Mouse (Mus musculus) limb, embryonic 14.5 days (tissue): ENCODE measurements around the gene Rpl34. TPM values are rescaled to one million over a fixed set of nuclear protein-coding genes. Genes with fewer than 3 reads are reported as not detected.

Experiments
- ATAC-seq: fragments of 200-750 bp; cut with Nextera tagmentation; 2 replicates; pipeline ENCODE4 v1.8.0; 2017; ENCODE audit warnings: low read depth, moderate number of reproducible peaks, moderate TSS enrichment; ENCODE audit not compliant: low FRiP score
- DNase-seq: peaks from one replicate; pipeline ENCODE4 v3.0.0-alpha.2; 2015; ENCODE audit warnings: low spot score
- H3K27ac ChIP-seq: fragments of 300-500 bp; sonication (generic); replicated peaks from 2 replicates; pipeline ENCODE4 v1.5.1; 2014; ENCODE audit warnings: low read depth, mild to moderate bottlenecking, low read length, moderate library complexity, mixed read lengths
- H3K27me3 ChIP-seq: fragments of 300-500 bp; sonication (generic); 2 replicates; pipeline ENCODE4 v1.6.1; 2014; ENCODE audit warnings: low read length, mixed read lengths; ENCODE audit not compliant: control insufficient read depth, insufficient read depth
- H3K36me3 ChIP-seq: fragments of 300-500 bp; sonication (generic); 2 replicates; pipeline ENCODE4 v1.6.1; 2014; ENCODE audit warnings: mild to moderate bottlenecking, low read length, moderate library complexity, mixed read lengths; ENCODE audit not compliant: control insufficient read depth, insufficient read depth
- H3K4me1 ChIP-seq: fragments of 300-500 bp; sonication (generic); 2 replicates; pipeline ENCODE4 v1.6.1; 2014; ENCODE audit warnings: antibody characterized with exemption, low read length, mixed read lengths; ENCODE audit not compliant: control insufficient read depth, insufficient read depth
- H3K4me2 ChIP-seq: fragments of 300-500 bp; sonication (generic); replicated peaks from 2 replicates; pipeline ENCODE4 v1.6.1; 2014; ENCODE audit warnings: low read depth, mild to moderate bottlenecking, low read length, moderate library complexity; ENCODE audit not compliant: severe bottlenecking
- H3K4me3 ChIP-seq: fragments of 300-500 bp; sonication (generic); replicated peaks from 2 replicates; pipeline ENCODE4 v1.5.1; 2014; ENCODE audit warnings: low read length
- H3K9ac ChIP-seq: fragments of 300-500 bp; sonication (generic); 2 replicates; pipeline ENCODE4 v1.6.1; 2014; ENCODE audit warnings: mild to moderate bottlenecking, low read depth, low read length, moderate library complexity; ENCODE audit not compliant: severe bottlenecking
- H3K9me3 ChIP-seq: fragments of 300-500 bp; sonication (generic); 2 replicates; pipeline ENCODE4 v1.6.1; 2016; ENCODE audit warnings: low read length; ENCODE audit not compliant: control insufficient read depth
- POLR2A ChIP-seq: fragments of 200-500 bp; IDR thresholded peaks from 2 replicates; pipeline ENCODE4 v1.8.0; 2012; ENCODE audit warnings: inconsistent platforms, mild to moderate bottlenecking, moderate library complexity, borderline replicate concordance; ENCODE audit not compliant: insufficient read depth, insufficient read length; ENCODE audit errors: extremely low read depth
- WGBS: fragments of 180-500 bp; shearing (Covaris S2); extraction: QIAGEN DNeasy Blood & Tissue Kit; methylation state at CpG from one replicate; pipeline ENCODE4 v1.1.7; 2014; 5-methylcytosine and 5-hydroxymethylcytosine counted together
- polyA plus RNA-seq, 2 experiments: library from polyadenylated mRNA; depleted of rRNA in 1 of 2; stranded (reverse) in 1 of 2; unstranded in 1 of 2; fragments of >200 nt; fragmentation: Nextera tagmentation in 1 of 2; extraction: Ambion mirVana in 1 of 2; gene quantifications; 2 replicates each; pipeline versions ENCODE4 v1.2.1 to v1.2.3; 2012 to 2014

Rpl34 gene
- polyA plus RNA-seq, 2 experiments = 1,174 to 3,424 TPM

DNA sequence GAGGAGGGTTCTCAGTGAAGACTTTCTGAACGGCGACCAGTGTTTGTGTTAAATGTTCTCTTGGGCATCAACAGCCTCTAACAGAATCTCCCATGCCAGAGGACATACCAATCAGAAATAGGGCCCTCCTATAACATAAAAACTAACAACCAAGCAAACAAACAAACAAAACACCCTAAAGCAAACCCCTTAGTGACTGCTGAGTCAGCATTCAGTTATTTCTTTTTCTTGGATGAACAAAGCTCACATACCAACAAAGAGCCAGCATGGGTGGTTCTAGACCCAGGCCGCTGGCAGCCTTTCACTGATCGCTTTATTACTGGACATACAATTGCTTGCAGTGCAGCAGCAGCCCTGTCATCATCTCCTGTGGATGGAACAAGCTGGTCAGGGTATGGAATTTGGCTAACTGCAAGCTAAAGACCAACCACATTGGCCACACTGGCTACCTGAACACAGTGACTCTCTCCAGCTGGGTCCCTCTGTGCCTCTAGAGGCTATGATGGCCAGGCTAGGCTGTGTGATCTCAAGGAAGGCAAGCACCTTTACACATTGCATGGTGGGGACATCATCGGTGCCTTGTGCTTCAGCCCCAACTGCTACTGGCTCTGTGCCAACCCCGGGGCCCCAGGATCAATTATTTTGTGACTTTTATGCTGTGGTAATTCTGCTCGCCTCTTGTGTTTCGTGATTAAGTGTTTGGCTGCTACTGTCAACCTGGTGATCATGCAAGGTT is 27.1 kb upstream of the Rpl34 start:
- H3K9me3 ChIP-seq = no peaks in the 10 kb centered on the region
- no peak overlapping the region for H3K4me2 ChIP-seq
- no peak overlapping the region for H3K9ac ChIP-seq
- H3K36me3 ChIP-seq = no peaks in the 10 kb centered on the region
- DNase-seq (no peak), ATAC-seq (no peak)
- peaks cover 8% of the 10 kb centered on the region for H3K4me1 ChIP-seq
- no peak overlapping the region for H3K27ac ChIP-seq
- H3K27me3 ChIP-seq = no peaks in the 10 kb centered on the region
- WGBS = 63% methylated on average over 8 of the region's 8 CpGs
- H3K4me3 ChIP-seq = no peak overlapping the region
- TF ChIP-seq POLR2A = no peak

DNA sequence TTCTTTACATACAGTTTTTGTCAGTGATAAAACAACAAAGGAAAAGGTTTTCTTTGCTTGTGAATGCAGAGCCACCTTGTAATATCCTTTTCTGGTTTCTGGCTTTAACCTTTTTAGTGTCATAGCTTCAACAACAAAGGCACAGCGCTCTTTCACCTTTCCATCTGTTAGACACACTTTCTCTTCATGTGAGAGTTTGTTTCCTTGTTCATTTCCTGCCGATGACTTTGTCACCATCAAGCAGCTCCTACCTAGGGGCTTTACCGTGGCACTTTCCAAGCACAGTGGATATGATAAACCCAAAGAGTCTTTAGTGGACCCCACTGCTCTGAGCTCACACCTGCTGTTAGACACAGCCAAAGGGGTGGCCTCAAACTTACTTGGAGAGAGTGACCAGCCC is 19.0 kb upstream of the Rpl34 start:
- Histone ChIP-seq H3K9me3 (0 out of 2 replicates have a peak, but pooled peaks cover 4% of the 10 kb centered on the region), H3K36me3 (no peaks in the 10 kb centered on the region), H3K4me3 (no peak overlapping the region), H3K9ac (no peak overlapping the region), H3K4me1 (no peaks in the 10 kb centered on the region), H3K4me2 (no peak overlapping the region), H3K27ac (no peak overlapping the region), H3K27me3 (no peaks in the 10 kb centered on the region)
- ATAC-seq (no peak), DNase-seq (no peak)
- no peak for TF ChIP-seq POLR2A
- 88% methylated on average over 3 of the region's 3 CpGs for WGBS

DNA sequence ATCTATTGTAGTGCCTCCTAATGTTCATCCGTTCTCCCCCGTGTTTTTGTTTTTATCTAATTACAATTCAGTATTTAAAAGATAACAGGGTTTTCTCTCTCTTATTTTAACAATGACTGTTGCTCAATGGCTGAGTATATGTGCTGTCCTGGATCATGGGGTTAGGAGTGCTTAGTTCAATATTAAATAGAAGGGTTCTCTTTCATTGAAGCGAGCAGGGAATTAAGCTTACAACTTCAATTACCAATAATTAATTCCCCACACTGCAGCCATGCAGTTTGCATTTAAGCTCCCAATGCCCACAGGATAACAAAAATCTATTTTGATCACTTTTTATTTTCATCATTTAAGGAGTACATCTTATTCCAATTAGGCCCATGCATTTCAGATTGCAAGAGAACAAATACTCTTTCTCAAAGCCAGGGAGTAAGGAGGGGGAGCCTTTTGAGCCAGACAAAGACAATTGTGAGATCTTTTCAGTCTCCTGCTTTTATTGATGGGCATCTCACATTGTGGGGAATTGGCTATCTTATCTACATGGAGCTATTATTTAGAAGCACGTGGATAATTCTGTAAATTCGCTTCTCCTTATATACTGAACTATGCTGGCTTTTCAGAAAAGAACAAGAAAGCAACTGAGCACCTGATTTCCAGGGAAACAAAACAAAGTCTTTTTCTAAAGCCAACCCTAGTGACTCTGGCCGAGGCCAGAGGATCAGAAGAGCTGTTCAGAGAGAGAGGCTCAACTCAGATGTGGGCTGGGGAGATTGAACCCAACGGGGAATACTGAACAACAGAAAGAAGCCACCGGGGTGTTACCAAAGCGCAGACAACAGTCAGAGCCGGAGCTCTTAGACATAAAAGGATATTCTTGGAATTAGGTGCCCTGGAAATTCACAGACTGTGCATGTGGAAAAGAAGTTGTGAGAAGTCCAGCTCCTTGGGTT is 16.7 kb upstream of the Rpl34 start:
- H3K4me3 ChIP-seq = no peak overlapping the region
- H3K4me1 ChIP-seq = no peaks in the 10 kb centered on the region
- TF ChIP-seq POLR2A = no peak
- no peak overlapping the region for H3K4me2 ChIP-seq
- H3K9ac ChIP-seq = no peak overlapping the region
- ATAC-seq = no peak
- WGBS = 82% methylated on average over 10 of the region's 10 CpGs
- H3K27ac ChIP-seq = no peak overlapping the region
- H3K27me3 ChIP-seq = no peaks in the 10 kb centered on the region
- H3K9me3 ChIP-seq = 0 out of 2 replicates have a peak, but pooled peaks cover 4% of the 10 kb centered on the region
- no peaks in the 10 kb centered on the region for H3K36me3 ChIP-seq
- DNase-seq = no peak

DNA sequence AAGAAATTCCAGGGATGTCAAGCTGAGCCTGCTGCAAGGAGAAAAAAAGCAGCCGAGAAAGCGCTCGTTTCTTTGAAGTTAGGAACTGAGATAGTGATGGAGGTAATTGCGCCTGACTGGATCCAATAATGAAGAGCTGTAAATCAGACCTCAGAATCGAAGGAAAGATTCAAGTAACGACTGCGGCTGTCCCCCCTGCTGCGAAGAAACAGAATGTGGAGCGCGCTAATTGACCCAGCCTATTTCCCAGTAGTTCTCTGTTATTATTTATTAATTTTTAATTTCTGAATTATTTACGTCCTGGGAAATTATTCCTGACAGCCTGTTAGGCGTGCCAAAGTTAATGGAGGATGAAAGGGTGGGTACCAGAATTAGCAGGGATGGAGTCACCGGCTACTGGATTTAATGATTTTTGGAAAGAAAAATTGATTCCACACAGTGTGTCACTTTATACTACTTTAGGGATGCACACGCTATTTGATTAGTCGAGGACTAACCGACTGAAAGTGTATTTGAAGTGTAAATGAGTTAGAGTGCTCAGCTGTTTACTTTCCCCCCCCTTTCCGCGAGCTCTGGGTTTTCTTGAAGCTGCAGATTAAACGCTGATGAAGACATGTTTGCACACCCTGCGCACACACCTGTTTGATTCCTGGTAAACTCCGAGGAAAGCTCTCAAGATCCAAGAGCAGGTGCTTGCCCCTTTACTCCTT is 7.6 kb upstream of the Rpl34 start:
- no peaks in the 10 kb centered on the region for H3K9me3 ChIP-seq
- WGBS = 13% methylated on average over 21 of the region's 21 CpGs
- no peak for TF ChIP-seq POLR2A
- ATAC-seq = no peak
- H3K27ac ChIP-seq = no peak overlapping the region
- no peaks in the 10 kb centered on the region for H3K4me1 ChIP-seq
- no peak for DNase-seq
- H3K4me3 ChIP-seq = no peak overlapping the region
- no peak overlapping the region for H3K4me2 ChIP-seq
- H3K36me3 ChIP-seq = no peaks in the 10 kb centered on the region
- H3K9ac ChIP-seq = no peak overlapping the region
- no peaks in the 10 kb centered on the region for H3K27me3 ChIP-seq

DNA sequence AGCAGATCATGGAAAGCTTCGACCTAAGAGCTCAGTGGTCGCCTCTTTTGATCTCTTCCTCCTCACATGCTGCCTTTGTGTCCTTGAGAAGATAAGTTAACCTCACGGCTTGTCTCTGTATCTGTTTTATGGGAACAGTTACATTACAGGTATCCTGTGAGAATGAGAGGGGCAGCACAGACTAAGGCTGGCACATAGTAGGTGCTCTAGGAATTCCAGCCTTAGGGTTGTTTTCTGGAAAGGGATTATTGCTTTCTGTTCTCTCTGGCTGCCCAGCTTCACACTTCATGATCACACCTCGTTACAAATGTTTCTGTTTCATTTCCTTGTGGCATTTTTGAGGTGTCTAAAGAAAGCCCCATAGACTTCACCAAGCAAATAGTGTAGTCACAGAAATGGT is 6.6 kb upstream of the Rpl34 start:
- Histone ChIP-seq H3K4me1 (no peaks in the 10 kb centered on the region), H3K9me3 (no peaks in the 10 kb centered on the region), H3K36me3 (no peaks in the 10 kb centered on the region), H3K27ac (no peak overlapping the region), H3K27me3 (no peaks in the 10 kb centered on the region), H3K4me3 (no peak overlapping the region), H3K9ac (no peak overlapping the region), H3K4me2 (no peak overlapping the region)
- WGBS = 36% methylated on average over 4 of the region's 4 CpGs
- ATAC-seq (no peak), DNase-seq (no peak)
- no peak for TF ChIP-seq POLR2A
